Mouse (Mus musculus): Measurements from ENCODE around the gene Mcam.

The Mcam gene

DNA sequence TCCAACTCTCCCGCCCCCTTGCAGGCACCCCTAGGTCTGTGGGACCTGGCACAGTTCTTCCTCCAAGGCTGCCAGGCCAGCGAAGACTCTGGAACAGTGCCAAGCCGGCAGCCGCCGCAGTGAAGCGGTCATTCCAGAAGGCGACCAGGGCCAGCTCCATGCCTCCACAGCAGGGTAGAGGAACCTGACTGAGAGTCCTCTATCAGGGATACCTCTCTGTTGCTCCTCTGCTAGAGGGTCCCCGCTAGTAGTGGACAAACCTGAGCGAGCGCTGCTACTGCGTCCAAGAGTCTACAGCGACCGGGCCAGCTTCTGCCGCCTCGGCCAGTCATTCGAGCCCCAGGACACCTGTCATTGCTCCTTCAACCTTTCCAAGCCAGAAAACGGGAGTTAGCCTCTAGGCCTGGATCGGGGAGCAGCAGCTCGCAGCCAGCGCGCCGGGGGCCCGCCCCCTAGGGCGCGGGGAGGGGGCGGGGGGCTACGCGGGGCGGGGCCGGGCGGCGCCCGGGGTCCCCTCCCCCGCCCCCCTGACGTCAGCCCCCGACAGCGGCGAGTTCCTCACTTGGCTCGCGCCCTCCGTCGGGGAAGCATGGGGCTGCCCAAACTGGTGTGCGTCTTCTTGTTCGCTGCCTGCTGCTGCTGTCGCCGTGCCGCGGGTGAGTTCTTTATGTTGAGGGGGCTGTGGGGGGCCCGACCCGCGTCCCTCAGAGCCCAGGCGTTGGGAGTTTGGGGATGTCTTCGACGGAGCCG lies at the start of gene Mcam:
Gene Mcam (plus strand): TSS at position 369 of the 750 bp plus-strand sequence.
- no peak for DNase-seq (ENCODE audit: low read depth, low spot score)

DNA sequence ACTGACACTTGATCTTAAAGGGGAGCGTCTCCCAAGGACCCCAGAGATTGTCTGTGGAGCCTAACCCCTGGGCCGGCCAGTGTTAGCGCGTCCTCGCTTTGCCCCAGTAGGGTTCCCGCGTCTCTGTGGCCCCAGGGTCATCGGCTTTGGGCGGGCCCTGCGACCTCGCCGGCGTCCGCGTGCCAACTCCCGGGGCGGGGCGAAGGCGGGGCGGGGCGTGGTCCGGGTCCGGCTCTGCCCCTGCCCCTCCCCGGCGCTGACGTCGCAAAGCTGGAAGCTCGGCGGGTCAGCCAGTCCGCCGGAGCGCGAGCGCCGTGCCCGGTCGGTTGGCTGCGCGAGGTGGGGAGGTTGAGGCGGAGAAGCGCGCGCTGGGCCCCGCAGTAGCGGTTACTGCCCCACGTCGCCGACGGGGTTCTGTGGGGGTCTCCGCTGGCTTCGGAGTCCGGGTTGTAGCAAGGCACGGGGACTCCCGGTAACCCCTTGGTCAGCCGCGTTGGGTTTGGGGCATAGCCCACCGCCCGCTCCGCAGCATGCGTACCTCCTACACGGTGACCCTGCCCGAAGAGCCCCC lies 49.5 kb upstream of the Mcam start:
- peak; percentile 72 for DNase-seq (ENCODE audit: low read depth, low spot score)

DNA sequence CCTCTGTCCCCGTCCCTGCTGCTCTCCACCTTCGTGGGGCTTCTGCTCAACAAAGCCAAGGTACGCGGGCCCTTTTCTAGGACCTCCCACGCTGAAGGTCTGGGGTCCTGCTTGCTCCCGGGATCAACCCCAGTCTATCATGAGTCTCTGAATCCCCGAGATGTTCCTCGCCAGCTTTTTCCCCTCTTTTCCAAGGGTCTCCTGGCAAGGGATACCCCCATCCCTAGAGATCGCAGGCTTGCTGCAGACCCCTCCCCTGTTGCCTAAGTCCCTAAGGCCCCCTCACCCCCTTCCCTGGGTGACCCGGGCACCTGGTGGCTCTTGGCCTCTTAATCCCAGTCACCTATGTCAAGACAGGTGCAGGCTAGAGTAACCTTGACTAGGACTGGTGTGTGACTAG lies 49.0 kb upstream of the Mcam start:
- no peak for DNase-seq (ENCODE audit: low read depth, low spot score)

DNA sequence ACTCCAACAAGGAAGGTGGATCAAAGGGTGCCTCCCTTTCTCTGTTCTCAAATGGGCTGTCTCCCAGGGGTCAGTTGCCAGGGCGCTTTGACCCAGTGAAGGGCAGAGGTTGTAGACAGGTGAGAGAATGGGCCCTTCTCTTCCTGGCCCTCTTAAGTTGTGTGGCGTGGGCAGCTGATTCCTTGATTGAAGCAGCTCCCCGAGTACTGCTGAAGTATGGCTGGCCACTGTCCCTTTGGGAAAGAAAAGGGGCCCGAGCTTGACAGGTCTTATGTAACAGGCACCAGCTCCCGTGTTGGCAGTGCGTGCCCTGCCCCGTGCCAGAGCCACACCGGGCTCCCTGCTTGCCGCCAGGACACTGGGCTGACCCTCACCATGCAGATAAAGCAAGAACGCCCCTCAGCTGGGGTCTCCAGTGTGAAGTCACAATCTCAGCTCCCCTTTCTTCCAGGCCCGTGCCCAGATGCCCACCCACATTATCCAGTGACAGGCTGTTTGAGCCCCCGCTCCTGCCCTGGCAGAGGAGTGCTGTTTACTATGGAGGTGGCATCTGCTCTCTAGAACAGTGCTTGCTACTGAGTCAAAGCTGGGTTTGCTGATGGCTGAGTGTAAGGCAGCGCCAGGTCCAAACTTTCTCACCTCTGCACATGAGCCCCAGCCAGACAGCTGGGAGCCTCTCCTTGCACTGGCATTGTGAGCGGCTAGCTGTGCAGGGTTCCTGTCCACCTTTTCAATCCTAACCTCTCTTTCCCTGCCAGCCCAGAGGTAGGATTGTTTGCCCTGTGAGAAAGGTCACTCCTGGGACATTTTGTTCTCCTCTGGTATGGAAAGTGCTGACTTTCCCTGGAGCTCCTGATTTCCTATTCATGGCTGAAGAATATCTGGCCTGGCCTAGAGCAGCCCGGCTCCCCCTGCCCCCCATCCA lies 48.3 kb upstream of the Mcam start:
- no peak for DNase-seq (ENCODE audit: low read depth, low spot score)

DNA sequence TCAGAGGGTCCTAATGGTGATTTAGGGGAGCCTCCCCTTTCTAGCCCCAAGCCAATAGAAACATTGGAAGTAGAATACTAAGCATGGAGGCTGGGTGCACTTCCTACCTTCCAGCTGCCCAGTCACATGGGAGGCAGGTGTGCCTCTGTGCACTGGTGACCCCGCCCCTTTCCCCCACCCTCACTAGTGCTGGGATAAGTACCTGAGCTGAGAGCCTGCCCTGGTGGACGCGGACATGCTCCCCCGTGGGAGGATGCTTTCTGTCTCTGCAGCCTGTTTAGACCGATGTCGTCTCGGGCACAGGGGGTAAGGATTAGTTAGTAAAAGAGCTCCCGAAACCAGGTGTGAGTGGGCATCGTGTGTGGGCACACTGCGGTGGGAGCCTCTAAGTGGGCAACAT lies 47.3 kb upstream of the Mcam start:
- DNase-seq (ENCODE audit: low read depth, low spot score): no peak

DNA sequence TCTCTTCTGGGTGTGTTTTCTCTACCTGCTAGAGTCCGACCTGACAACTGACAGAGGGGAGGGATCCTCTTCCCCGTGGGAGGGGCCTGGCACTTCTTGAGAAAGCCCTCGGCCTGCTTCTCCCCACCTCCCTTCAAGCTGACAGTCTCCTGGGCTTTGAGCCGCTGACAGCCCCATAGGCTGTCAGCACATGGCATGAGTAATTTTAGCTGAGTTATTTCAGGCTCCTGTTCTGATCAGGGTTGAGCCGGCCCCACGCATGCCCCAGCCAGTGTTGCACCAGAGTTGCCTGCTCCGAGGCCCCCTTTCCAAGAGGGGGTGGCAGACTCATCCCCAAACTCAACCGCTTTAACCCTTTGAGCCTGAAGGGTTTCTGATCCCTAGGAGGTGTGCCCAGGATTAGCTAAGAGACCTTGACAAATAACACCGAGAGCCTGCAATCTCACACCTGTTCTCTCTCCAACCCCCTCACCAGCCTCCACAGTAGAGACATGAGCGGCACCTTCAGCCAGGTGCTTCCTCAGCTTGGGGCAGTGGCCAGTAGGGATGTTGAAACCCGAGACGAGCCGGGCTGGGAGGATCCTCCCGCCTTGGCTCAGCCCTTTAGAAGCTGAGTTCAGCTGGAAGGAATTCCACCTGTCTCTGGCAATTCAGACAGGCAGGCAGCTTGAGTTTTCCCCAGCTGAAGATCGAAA lies 46.4 kb upstream of the Mcam start:
- DNase-seq (ENCODE audit: low read depth, low spot score): no peak

DNA sequence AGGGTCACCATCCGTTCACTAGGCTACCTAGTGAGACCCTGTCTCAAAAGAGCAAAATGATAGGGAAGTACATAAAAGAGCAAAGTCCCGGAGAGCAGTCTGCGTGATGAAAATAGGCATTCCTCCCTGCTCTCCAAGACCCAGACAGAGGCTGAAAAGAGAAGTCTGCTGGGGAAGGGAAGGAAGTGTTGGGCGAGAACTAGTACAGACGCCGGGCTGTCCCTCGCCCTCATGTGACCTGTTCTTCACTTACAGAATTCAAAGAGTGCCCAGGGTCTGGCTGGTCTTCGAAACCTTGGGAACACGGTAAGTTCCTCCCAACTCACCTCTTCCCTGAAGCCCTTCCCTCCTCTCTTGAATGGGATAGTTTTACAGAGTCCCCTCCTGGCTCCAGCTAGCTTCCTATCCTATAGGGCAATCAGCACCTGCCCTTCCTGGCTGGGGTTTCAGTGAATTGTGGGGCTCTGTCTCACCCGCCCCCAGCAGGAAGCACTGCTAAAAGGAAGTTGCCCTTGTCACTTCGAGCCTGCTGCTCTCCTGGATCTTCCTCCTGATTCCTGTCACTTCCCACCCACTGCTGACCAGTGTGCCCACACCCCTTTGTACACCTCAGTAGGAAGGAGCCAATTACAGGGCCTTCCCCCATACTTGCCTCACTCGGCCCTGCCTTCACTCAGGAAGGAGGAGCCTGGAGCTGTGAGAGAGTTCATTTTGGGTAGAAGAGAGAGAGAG lies 45.2 kb upstream of the Mcam start:
- no peak for DNase-seq (ENCODE audit: low read depth, low spot score)

DNA sequence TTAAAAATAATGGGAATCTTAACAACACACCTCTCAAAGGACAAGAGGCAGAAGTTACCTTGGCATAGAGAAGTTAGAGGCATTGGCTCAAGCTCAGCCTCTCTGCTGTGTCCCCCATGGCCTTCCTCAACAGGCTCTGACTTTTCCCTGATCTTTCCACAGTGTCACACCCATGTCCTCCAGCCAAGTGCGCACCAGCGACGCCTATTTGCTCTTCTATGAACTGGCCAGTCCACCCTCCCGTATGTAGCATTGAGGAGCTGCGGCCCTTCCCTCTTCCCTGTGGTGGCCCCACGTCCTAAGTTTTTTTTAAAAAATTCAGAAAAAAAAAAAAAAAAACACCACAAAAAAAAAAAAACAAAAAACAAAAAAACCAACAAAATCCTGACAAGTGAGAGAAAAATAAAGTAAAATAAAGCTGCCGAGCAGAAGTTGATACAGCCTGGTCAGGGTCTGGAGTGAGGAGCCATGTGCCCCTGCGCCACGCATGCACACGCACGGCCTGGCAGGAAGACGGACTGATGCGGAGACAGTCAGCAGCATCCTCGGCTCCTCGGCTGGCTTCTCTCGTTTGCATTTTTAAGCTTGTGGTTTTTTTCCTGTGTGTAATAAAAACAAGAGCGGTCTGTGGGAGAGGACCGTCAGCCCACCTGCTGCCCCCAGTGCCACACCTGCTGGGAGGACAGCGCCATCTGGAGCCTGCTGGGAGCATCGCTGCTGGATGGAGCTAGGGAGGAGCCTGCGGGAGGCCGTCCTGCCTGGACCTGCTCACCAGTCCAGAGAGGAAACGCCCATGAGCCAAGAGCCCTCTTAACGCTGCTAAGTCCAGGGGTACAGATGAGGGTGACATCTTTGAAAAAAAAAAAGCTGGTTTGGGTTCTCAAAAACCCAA lies 40.4 kb upstream of the Mcam start:
- peak; percentile 76 for DNase-seq (ENCODE audit: low read depth, low spot score)

DNA sequence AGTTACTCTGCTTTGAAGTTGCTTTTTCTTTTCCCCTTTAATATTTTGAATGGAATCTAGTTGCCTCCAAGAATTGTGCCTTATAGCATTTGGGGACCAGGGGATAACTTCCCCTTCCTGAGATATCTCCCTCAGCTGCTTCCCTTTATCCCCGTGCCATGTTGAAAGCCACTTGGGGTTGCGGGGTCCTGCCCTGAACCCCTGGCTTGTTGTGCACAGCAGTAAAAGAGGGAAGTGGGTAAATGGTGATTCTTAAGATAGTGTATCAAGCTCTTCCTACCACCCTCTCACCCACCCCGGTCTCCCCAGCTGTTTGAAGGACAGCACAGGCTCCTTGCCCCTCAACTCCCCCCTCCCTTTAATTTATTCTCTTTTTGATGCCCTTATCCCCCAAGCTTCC lies 39.5 kb upstream of the Mcam start:
- DNase-seq (ENCODE audit: low read depth, low spot score): no peak

DNA sequence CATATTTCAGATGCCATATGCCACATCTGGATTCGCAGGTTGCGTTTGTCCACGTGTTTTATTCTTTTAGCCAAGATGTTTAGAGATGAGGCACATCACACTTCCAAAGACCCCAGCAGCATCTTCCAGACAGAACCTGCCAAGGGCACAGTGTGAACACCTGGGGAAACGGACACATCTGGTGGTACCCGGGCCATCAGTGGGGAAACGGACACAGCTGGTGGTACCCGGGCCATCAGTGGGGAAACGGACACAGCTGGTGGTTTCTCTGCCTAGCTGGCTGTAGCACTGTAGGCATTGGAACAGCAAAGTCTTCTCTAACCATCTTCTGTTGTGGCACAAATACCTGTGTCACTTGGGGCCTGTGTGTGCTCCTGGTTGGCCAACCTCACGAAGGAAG lies 38.5 kb upstream of the Mcam start:
- DNase-seq (ENCODE audit: low read depth, low spot score): no peak

DNA sequence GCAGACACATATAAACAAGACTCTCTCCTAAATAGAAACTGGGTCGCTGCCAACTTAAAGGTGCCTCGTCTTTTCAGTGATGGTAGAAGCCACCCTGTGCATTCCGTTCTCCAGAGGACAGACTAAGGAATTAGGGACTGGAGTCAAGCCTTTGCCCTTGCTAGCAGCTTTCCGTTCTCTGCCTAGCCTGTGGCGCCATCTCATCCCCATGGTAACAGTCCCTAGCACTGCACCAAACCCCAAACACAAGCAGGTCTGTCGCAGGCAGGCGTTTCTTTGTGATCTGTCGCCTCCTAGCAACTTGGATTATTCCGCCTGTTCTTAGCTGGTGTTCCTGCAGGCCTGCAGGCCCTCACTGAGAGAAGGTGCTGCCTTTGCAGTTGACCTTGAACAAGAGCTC lies 37.7 kb upstream of the Mcam start:
- no peak for DNase-seq (ENCODE audit: low read depth, low spot score)

DNA sequence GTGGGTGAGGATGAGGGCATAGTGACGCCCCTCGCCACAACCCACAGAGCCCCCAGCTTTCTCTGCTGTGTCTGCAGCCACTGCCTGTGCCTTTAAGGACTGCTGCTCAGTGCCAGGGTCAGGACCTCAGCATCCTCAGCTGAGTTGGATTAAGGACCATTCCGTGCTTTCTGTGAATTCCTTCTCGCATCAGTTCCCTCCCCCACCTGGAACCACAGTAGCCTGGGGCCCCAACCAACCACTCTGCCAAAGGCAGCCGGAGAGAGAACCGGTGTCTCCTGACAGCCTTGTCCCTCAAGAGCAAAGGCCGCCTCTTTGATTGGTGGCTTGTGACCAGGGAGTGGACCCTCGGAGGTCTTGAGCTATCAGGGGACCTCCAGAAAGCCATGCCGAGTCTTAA lies 32.8 kb upstream of the Mcam start, which contains the start of gene Mfrp:
Gene Mfrp (plus strand): TSS at position 240 of the 400 bp plus-strand sequence.
- DNase-seq (ENCODE audit: low read depth, low spot score): no peak

DNA sequence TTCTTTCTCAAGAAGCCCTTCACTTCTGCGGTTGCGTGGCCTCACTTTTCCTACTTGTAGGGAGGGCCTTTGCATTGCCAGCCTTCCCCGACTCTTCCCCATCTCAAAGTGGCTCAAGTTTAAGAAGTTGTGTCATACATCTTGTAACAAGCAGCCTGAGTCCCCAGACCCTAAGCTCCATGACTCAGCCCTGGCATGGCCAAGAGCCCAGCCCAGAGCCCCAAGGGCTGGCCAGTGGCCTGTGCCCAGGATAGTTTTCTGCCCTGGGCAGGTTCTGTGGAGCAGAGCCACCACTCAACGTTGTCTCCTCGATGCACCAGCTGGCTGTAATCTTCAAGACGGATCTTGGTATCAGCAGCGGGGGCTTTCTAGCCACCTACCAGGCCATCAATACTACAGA lies 29.4 kb upstream of the Mcam start:
- DNase-seq (ENCODE audit: low read depth, low spot score): no peak

DNA sequence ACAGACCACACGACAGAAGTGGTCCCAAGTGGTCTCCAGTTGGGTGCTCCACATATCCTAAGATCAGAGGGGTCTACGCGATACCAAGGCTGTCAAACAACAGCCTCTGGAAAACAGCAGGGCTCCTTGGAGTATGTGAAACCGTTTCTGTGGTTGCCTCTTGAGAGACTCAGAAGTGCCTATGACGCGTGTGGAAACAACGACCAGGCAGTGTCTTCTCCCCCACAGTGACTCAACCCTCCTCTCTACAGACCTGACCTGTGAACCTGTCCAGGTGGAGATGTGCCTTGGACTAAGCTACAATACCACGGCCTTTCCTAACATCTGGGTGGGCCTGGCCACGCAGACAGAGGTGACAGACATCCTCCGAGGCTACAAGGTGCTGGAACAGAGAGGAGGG lies 28.5 kb upstream of the Mcam start:
- DNase-seq (ENCODE audit: low read depth, low spot score): no peak

DNA sequence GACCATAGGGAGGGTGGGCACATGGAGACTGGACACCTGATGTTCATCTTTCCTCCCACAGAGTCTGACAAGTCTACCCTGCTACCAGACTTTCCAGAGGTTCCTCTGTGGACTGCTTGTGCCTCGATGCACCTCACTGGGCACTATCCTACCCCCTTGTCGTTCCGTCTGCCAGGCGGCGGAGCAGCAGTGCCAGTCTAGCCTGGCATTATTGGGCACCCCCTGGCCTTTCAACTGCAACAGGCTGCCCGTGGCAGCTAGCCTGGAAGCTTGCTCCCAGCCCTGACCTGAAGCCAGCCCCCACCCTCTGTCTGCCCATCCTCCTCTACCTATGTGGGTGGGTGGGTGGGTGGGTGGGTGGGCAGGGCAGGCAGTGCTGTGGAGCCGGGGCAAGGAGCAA lies 28.1 kb upstream of the Mcam start:
- DNase-seq (ENCODE audit: low read depth, low spot score): no peak

DNA sequence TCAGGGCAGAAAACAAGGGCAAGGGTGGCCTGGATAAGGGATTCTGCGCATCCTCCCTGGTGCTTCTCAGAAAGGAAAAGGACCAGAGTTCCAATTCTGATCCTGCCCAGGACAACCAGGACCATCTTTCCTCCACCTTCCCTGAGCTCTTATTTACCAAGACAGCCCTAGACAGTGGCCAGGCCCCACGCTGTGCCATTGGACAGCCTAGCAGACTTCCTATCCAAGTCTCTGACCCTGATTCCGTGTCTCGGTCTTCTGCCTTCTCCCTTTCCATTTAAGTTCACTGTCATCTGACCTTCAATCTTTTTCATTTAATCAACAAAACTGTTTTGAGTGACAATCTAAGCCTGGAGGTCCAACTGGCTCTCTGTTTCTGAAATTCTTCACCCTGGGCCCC lies 27.7 kb upstream of the Mcam start:
- no peak for DNase-seq (ENCODE audit: low read depth, low spot score)

DNA sequence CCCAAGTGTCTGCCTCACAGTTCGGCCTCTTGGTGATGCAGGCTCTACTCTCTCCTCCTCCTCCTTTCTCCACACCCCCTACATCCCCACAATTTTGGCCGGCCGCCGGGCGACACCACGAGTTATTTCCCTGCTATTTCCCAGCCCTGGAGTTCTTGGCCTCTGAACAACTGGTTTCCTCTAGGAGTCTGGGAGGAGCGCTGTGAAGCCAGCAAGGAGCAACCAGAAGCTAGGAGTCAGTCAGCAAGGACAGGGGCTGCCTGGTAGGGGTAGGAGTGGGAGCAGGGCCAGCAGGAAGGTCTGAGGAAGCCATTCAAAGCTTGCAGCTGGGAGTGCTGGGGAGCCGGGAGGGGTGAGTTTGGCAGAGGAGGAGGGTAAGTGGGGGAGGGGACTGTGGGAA lies 27.2 kb upstream of the Mcam start, which contains the start of gene C1qtnf5:
Gene C1qtnf5 (plus strand): TSS at position 136 of the 400 bp plus-strand sequence.
- no peak for DNase-seq (ENCODE audit: low read depth, low spot score)

DNA sequence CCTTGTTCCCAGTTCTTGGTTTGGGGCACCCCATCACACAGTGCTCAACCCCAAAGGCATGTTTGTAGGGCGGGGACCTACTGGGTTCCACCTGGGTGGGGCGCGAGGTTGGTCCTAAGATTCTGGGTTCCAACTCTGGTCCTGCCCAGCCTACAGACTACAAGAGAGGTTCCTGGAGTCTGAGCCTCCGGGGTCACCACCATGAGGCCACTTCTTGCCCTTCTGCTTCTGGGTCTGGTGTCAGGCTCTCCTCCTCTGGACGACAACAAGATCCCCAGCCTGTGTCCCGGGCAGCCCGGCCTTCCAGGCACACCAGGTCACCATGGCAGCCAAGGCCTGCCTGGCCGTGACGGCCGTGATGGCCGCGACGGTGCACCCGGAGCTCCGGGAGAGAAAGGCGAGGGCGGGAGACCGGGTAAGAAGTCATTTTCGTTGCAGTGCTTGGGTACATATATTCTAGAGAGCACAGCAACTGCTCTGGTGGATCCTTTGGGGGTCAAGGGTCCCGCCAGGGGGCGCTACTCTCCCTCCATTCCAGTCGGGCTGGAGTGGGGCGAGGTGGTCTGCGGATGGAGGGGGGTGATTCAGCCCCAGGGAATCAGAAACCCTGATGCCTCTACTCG lies 26.6 kb upstream of the Mcam start:
- DNase-seq (ENCODE audit: low read depth, low spot score): no peak

DNA sequence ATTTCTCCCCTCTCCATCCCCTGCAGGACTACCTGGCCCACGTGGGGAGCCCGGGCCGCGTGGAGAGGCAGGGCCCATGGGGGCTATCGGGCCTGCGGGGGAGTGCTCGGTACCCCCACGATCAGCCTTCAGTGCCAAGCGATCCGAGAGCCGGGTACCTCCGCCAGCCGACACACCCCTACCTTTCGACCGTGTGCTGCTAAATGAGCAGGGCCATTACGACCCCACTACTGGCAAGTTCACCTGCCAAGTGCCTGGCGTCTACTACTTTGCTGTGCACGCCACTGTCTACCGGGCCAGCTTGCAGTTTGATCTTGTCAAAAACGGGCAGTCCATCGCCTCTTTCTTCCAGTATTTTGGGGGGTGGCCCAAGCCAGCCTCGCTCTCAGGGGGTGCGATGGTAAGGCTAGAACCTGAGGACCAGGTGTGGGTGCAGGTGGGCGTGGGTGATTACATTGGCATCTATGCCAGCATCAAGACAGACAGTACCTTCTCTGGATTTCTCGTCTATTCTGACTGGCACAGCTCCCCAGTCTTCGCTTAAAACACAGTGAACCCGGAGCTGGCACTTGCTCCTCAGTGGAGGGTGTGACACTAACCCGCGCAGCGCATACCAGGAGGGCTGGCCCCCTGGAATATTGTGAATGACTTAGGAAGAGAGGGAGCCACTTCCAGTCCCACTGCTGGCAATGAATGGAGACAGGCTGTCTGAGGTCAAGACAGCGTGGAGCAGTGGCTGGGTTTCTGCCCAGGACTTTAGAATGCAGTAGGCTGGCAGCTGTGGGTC lies 25.8 kb upstream of the Mcam start:
- no peak for DNase-seq (ENCODE audit: low read depth, low spot score)
